Mouse (Mus musculus) lung, embryonic 15.5 days (tissue): ENCODE data around the gene Pygo1. TPM values are rescaled to one million over a fixed set of nuclear protein-coding genes. Genes with fewer than 3 reads are reported as not detected.

Source experiments
- ATAC-seq: fragments of 200-750 bp; cut with Nextera tagmentation; 2 replicates; pipeline ENCODE4 v1.8.0; 2017; ENCODE audit warnings: moderate number of reproducible peaks, borderline replicate concordance; ENCODE audit not compliant: low FRiP score, low TSS enrichment; ENCODE audit errors: extremely low read depth
- H3K27ac ChIP-seq: fragments of 300-500 bp; sonication (generic); 2 replicates; pipeline ENCODE4 v1.5.1; 2015; ENCODE audit warnings: moderate library complexity, mild to moderate bottlenecking, inconsistent platforms
- H3K27me3 ChIP-seq: fragments of 300-500 bp; sonication (generic); 2 replicates; pipeline ENCODE4 v1.6.1; 2015; ENCODE audit warnings: inconsistent platforms
- H3K36me3 ChIP-seq: fragments of 300-500 bp; sonication (generic); 2 replicates; pipeline ENCODE4 v1.6.1; 2015; ENCODE audit warnings: inconsistent platforms
- H3K4me1 ChIP-seq: fragments of 300-500 bp; sonication (generic); 2 replicates; pipeline ENCODE4 v1.6.1; 2015; ENCODE audit warnings: inconsistent platforms
- H3K4me2 ChIP-seq: fragments of 300-500 bp; sonication (generic); 2 replicates; pipeline ENCODE4 v1.6.1; 2015; ENCODE audit warnings: inconsistent platforms, mild to moderate bottlenecking, moderate library complexity
- H3K4me3 ChIP-seq: fragments of 300-500 bp; sonication (generic); 2 replicates; pipeline ENCODE4 v1.5.1; 2015; ENCODE audit warnings: mild to moderate bottlenecking, inconsistent platforms
- H3K9ac ChIP-seq: fragments of 300-500 bp; sonication (generic); 2 replicates; pipeline ENCODE4 v1.6.1; 2015; ENCODE audit warnings: inconsistent platforms
- H3K9me3 ChIP-seq: fragments of 300-500 bp; sonication (generic); 2 replicates; pipeline ENCODE4 v1.6.1; 2016; ENCODE audit warnings: inconsistent platforms
- WGBS: fragments of 180-500 bp; shearing (Covaris S2); methylation state at CpG from one replicate; pipeline ENCODE4 v1.1.7; 2015; 5-methylcytosine and 5-hydroxymethylcytosine counted together
- polyA plus RNA-seq: library from polyadenylated mRNA; unstranded; fragments of >200 nt; fragmentation: Nextera tagmentation; extraction: Ambion mirVana; gene quantifications from 2 replicates; pipeline ENCODE4 v1.2.1, GENCODE M21; 2015

The Pygo1 gene
- polyA plus RNA-seq, 1 experiment from 2014 or later, result 3.6 TPM

DNA sequence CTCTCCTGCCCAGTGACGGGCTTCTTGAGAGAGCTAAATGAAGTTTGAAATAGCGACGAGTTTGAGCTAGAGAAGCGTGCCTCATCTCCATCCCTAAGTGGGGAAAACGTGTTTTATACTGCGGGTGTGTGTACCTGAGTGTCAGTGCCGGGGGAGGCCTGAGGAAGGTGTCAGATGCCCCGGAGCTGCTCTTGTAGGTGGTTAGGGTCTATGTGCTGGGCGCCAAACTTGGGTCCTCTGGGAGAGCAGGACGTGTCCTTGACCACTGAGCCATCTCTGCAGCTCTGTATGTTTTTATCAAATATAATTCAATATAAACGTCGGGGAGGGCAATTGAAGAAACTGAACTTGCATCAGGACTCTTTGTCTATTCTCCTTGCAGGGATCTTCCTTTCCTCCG lies 18.8 kb downstream of the Pygo1 start:
- no peak for ATAC-seq
- Histone ChIP-seq H3K9ac (no peak overlapping the region), H3K27ac (no peak overlapping the region), H3K36me3 (peaks cover 24% of the 10 kb centered on the region), H3K4me2 (no peak overlapping the region), H3K27me3 (no peaks in the 10 kb centered on the region), H3K4me3 (no peak overlapping the region), H3K4me1 (no peaks in the 10 kb centered on the region), H3K9me3 (no peaks in the 10 kb centered on the region)
- 85% methylated on average over 13 of the region's 13 CpGs for WGBS

GRCm38 (mm10) chr9:72947010-72947409 lies 21.6 kb downstream of the Pygo1 start:
- Histone ChIP-seq H3K27me3 (no peaks in the 10 kb centered on the region), H3K9me3 (no peaks in the 10 kb centered on the region), H3K4me1 (no peaks in the 10 kb centered on the region), H3K4me2 (no peak overlapping the region), H3K9ac (no peak overlapping the region), H3K36me3 (peaks cover 24% of the 10 kb centered on the region), H3K4me3 (no peak overlapping the region), H3K27ac (no peak overlapping the region)
- no peak for ATAC-seq
- WGBS, result 94% methylated on average over 1 of the region's 1 CpGs

- no peak for ATAC-seq
- Histone ChIP-seq H3K27ac (no peak overlapping the region), H3K4me1 (no peaks in the 10 kb centered on the region), H3K9me3 (no peaks in the 10 kb centered on the region), H3K4me3 (no peak overlapping the region), H3K27me3 (no peaks in the 10 kb centered on the region), H3K36me3 (peaks cover 21% of the 10 kb centered on the region), H3K4me2 (no peak overlapping the region), H3K9ac (no peak overlapping the region)
- 57% methylated on average over 7 of the region's 7 CpGs for WGBS
These were observed 24.1 kb downstream of the Pygo1 start for GRCm38 (mm10) chr9:72949572-72949971.

DNA sequence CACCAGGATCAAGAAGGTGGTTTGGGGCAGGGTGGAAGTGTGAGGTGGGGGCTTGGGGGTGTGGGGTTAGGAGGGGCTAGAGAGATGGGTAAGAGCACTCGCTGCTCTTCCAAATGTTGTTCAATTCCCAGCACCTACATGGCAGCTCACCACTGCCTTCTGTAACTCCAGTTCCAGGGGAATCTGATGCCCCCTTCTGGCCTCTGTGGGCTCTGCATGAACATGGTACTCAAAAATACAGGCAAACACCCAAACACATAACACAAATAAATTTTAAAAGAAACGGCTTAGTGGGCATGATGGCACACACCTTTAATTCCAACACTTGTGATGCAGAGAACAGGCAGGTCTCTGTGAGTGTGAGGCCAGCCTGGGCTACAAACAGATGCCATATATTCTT lies 29.3 kb downstream of the Pygo1 start:
- no peak overlapping the region for H3K27ac ChIP-seq
- no peak overlapping the region for H3K9ac ChIP-seq
- no peak overlapping the region for H3K4me3 ChIP-seq
- no peaks in the 10 kb centered on the region for H3K4me1 ChIP-seq
- H3K36me3 ChIP-seq, result no peaks in the 10 kb centered on the region
- no peak overlapping the region for H3K4me2 ChIP-seq
- H3K27me3 ChIP-seq, result no peaks in the 10 kb centered on the region
- no peak for ATAC-seq
- 40% methylated on average over 2 of the region's 2 CpGs for WGBS
- H3K9me3 ChIP-seq, result no peaks in the 10 kb centered on the region

- 16% methylated on average over 1 of the region's 1 CpGs for WGBS
- no peak overlapping the region for H3K4me3 ChIP-seq
- ATAC-seq, result no peak
- no peaks in the 10 kb centered on the region for H3K36me3 ChIP-seq
- H3K27me3 ChIP-seq, result no peaks in the 10 kb centered on the region
- no peaks in the 10 kb centered on the region for H3K9me3 ChIP-seq
- H3K27ac ChIP-seq, result no peak overlapping the region
- no peak overlapping the region for H3K9ac ChIP-seq
- no peak overlapping the region for H3K4me2 ChIP-seq
- no peaks in the 10 kb centered on the region for H3K4me1 ChIP-seq
These were observed 30.1 kb downstream of the Pygo1 start for GRCm38 (mm10) chr9:72955546-72955945.

- ATAC-seq, result peak; percentile 89
- H3K36me3 ChIP-seq, result no peaks in the 10 kb centered on the region
- H3K4me3 ChIP-seq, result peak within 1 kb of the TSS; percentile 58
- peak within 1 kb of the TSS; percentile 75 for H3K4me2 ChIP-seq
- H3K9me3 ChIP-seq, result no peaks in the 10 kb centered on the region
- peak within 1 kb of the TSS; percentile 46 for H3K27ac ChIP-seq
- H3K9ac ChIP-seq, result peak within 1 kb of the TSS; percentile 51
- under 1% methylated on average over 43 of the region's 43 CpGs for WGBS
- no peaks in the 10 kb centered on the region for H3K4me1 ChIP-seq
- H3K27me3 ChIP-seq, result no peaks in the 10 kb centered on the region
These were observed 33.3 kb downstream of the Pygo1 start, which contains the start of the genes Dyx1c1 and Gm44503 for GRCm38 (mm10) chr9:72958521-72959450. TSS of gene Dyx1c1 (plus strand) at chr9:72958785. TSS of gene Gm44503 (plus strand) at chr9:72958852.

- Histone ChIP-seq H3K4me3 (no peak overlapping the region), H3K9me3 (no peaks in the 10 kb centered on the region), H3K4me2 (no peak overlapping the region), H3K9ac (no peak overlapping the region), H3K4me1 (no peaks in the 10 kb centered on the region), H3K27ac (no peak overlapping the region), H3K27me3 (no peaks in the 10 kb centered on the region), H3K36me3 (no peaks in the 10 kb centered on the region)
- WGBS, result 52% methylated on average over 8 of the region's 8 CpGs
- ATAC-seq, result no peak
These were observed 35.9 kb downstream of the Pygo1 start for GRCm38 (mm10) chr9:72961346-72961745.

- H3K4me3 ChIP-seq, result no peak overlapping the region
- no peak overlapping the region for H3K27ac ChIP-seq
- no peak overlapping the region for H3K9ac ChIP-seq
- WGBS, result 75% methylated on average over 15 of the region's 15 CpGs
- ATAC-seq, result no peak
- H3K27me3 ChIP-seq, result no peaks in the 10 kb centered on the region
- no peaks in the 10 kb centered on the region for H3K36me3 ChIP-seq
- H3K9me3 ChIP-seq, result no peaks in the 10 kb centered on the region
- no peak overlapping the region for H3K4me2 ChIP-seq
- no peaks in the 10 kb centered on the region for H3K4me1 ChIP-seq
These were observed 36.5 kb downstream of the Pygo1 start for GRCm38 (mm10) chr9:72961959-72962358.

- WGBS, result 28% methylated on average over 11 of the region's 11 CpGs
- Histone ChIP-seq H3K27ac (no peak overlapping the region), H3K36me3 (no peaks in the 10 kb centered on the region), H3K4me1 (no peaks in the 10 kb centered on the region), H3K4me3 (no peak overlapping the region), H3K27me3 (no peaks in the 10 kb centered on the region), H3K9me3 (no peaks in the 10 kb centered on the region), H3K4me2 (no peak overlapping the region), H3K9ac (no peak overlapping the region)
- no peak for ATAC-seq
These were observed 43.1 kb downstream of the Pygo1 start for GRCm38 (mm10) chr9:72968349-72969061.

DNA sequence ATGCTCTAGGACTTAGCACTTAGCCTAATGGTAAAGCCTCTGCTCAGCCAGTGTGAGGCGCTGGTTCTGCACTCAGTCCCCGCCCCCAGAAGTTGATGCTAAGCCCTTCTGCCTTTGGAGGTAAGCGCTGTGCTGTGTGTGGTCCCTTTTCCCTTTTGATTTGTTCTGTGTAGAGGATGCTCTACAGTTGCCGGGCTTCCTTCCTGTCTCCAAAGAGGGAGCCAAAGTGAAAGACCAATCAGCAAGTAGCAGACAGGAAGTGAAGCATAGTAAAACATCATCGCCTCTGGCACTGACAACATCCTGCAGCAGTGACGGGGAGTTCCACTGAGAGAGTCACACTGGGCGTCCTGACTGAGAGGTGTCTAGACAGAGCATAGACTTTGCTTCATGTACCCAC lies 44.4 kb downstream of the Pygo1 start:
- H3K9me3 ChIP-seq, result no peaks in the 10 kb centered on the region
- H3K27ac ChIP-seq, result no peak overlapping the region
- no peak overlapping the region for H3K4me2 ChIP-seq
- H3K4me3 ChIP-seq, result no peak overlapping the region
- no peaks in the 10 kb centered on the region for H3K36me3 ChIP-seq
- 0 out of 2 replicates have a peak, but pooled peaks have one; percentile 27 for ATAC-seq
- no peaks in the 10 kb centered on the region for H3K27me3 ChIP-seq
- no peak overlapping the region for H3K9ac ChIP-seq
- WGBS, result 68% methylated on average over 7 of the region's 7 CpGs
- no peaks in the 10 kb centered on the region for H3K4me1 ChIP-seq

DNA sequence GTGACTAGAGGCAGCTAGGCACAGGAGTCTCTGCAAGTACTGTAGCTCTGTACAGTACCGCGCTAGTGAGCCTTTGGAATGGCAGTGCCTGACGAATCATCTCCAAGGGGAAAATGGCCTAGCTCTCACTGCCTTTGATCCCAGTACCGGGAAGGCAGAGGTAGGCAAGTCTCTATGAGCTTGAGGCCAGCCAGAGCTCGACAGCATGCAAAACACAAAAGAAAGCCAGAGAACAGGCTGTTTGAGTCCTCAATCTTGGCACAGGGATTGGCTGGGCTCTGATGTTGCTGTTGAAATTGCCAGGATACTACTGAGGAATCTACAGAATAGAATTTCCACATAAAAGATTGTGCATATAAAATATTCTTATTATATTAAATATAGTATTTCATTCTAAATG lies 47.0 kb downstream of the Pygo1 start:
- Histone ChIP-seq H3K4me3 (no peak overlapping the region), H3K9me3 (no peaks in the 10 kb centered on the region), H3K36me3 (no peaks in the 10 kb centered on the region), H3K27ac (no peak overlapping the region), H3K4me2 (no peak overlapping the region), H3K9ac (no peak overlapping the region), H3K27me3 (no peaks in the 10 kb centered on the region), H3K4me1 (no peaks in the 10 kb centered on the region)
- WGBS, result 74% methylated on average over 5 of the region's 5 CpGs
- ATAC-seq, result no peak

DNA sequence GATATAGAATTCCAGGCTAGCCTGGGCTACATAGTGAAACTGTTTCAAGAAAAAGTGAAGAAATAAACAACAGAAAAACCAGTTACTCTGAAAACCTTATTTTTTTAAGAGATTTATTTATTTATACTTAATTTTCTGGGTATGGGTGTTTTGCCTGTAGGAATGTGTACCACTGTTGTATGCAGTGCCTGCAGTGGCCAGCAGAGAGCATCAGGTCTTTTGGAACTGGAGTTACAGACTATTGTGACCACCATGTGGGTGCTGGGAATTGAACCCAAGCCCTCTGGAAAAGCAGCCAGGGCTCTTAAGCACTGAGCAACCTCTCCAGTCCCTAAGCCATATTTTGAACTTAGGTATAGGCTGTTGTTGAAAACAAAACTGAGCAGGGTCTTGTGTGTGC lies 47.5 kb downstream of the Pygo1 start:
- H3K4me2 ChIP-seq, result no peak overlapping the region
- no peak overlapping the region for H3K27ac ChIP-seq
- no peak overlapping the region for H3K4me3 ChIP-seq
- H3K9me3 ChIP-seq, result no peaks in the 10 kb centered on the region
- H3K9ac ChIP-seq, result no peak overlapping the region
- no peaks in the 10 kb centered on the region for H3K36me3 ChIP-seq
- H3K27me3 ChIP-seq, result no peaks in the 10 kb centered on the region
- H3K4me1 ChIP-seq, result no peaks in the 10 kb centered on the region
- ATAC-seq, result no peak
